In the genomic region with DNA sequence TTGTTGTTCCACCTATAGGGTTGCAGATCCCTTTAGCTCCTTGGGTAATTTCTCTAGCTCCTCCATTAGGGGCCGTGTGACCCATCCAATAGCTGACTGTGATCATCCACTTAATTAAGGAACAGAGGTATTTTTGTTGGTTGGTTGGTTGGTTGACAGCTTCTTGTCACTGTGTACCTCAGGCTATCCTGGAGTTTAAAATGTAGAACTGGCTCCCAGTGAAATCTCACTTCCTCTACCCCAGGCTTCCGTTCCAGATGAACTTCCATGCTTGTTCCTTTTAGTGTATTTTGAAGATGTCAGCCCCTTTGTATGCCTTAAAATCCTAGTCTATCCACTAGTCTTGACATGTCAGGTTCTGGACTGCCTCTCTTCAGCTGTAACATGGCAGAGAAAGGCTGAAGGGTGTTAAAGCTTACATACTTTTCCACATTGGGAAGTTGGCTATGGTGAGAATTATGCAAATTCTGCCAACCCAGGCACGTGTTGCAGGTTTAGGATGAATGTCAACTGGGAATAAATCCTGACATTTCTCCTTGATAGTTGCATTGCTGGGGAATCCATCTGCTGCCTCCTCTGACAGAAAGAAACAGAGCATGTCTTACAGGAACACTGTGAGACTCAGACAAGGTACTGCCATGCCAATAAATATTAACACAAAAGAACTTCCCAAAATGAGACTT, we compare ENCODE assay signal across 24 mouse cellular contexts.
DNase-seq lines count a peak whose midpoint lies in the region; ATAC-seq and TF ChIP-seq lines count a peak whose summit lies in the region.
"Had no signal": no experiment of that assay in that cellular context is flagged by ENCODE, and none has a peak within 500 bp of the region (broad histone marks: within the 10 kb centered on the region; RNA-seq: fewer than 3 reads in every experiment).

No protein-coding gene starts in this region.

- TF ChIP-seq POLR2A in brain, embryonic 14.5 days (IDR thresholded peaks at IDR 0.05; ENCODE audit: borderline replicate concordance, extremely low read depth, insufficient read depth, insufficient read length, poor library complexity, severe bottlenecking): no peak

- WGBS in forebrain, embryonic 13.5 days: 72% methylated on average over 3 of the region's 3 CpGs
- WGBS in forebrain, embryonic 12.5 days: 75% methylated on average over 3 of the region's 3 CpGs
- WGBS in forebrain, postnatal 0 days: 58% methylated on average over 3 of the region's 3 CpGs

- H3K27ac ChIP-seq in forebrain, embryonic 13.5 days: no peak overlapping the region
- no peak overlapping the region for H3K27ac ChIP-seq in forebrain, embryonic 12.5 days
- H3K27ac ChIP-seq in forebrain, postnatal 0 days (ENCODE audit: low read depth, low read length): no peak overlapping the region
- H3K27ac ChIP-seq: embryonic facial prominence, embryonic 10.5 days; embryonic facial prominence, embryonic 13.5 days; gastrocnemius, adult 2 months; heart, embryonic 15.5 days; hindbrain, embryonic 13.5 days; intestine, embryonic 15.5 days had no signal

- H3K36me3 ChIP-seq in forebrain, embryonic 13.5 days (ENCODE audit: poor library complexity, severe bottlenecking): no peaks in the 10 kb centered on the region
- no peaks in the 10 kb centered on the region for H3K36me3 ChIP-seq in forebrain, embryonic 12.5 days (replicated peaks)
- H3K36me3 ChIP-seq in forebrain, postnatal 0 days (ENCODE audit: insufficient read depth): no peaks in the 10 kb centered on the region
- H3K36me3 ChIP-seq: embryonic facial prominence, embryonic 10.5 days; embryonic facial prominence, embryonic 13.5 days; heart, embryonic 12.5 days; heart, embryonic 15.5 days; hindbrain, embryonic 10.5 days; hindbrain, embryonic 13.5 days; intestine, embryonic 15.5 days had no signal

- no peak for TF ChIP-seq CTCF in brain, embryonic 14.5 days (IDR thresholded peaks at IDR 0.05; ENCODE audit: borderline replicate concordance, extremely low read depth, insufficient read depth, insufficient read length)
- TF ChIP-seq CTCF in forebrain, postnatal 0 days (IDR thresholded peaks at IDR 0.05; ENCODE audit: low read depth): no peak

- H3K9me3 ChIP-seq in forebrain, embryonic 13.5 days (replicated peaks): no peaks in the 10 kb centered on the region
- H3K9me3 ChIP-seq in forebrain, embryonic 12.5 days: no peaks in the 10 kb centered on the region
- no peaks in the 10 kb centered on the region for H3K9me3 ChIP-seq in forebrain, postnatal 0 days (ENCODE audit: low read length)
- H3K9me3 ChIP-seq: embryonic facial prominence, embryonic 10.5 days; embryonic facial prominence, embryonic 13.5 days; heart, embryonic 12.5 days; heart, embryonic 15.5 days; hindbrain, embryonic 10.5 days; hindbrain, embryonic 13.5 days; intestine, embryonic 15.5 days had no signal

- no peak overlapping the region for H3K4me2 ChIP-seq in forebrain, embryonic 13.5 days
- no peak overlapping the region for H3K4me2 ChIP-seq in forebrain, embryonic 12.5 days
- H3K4me2 ChIP-seq in forebrain, postnatal 0 days (ENCODE audit: low read depth): no peak overlapping the region
- H3K4me2 ChIP-seq: embryonic facial prominence, embryonic 13.5 days; heart, embryonic 12.5 days; heart, embryonic 15.5 days; hindbrain, embryonic 13.5 days; intestine, embryonic 15.5 days had no signal

- H3K4me3 ChIP-seq in forebrain, embryonic 13.5 days: no peak overlapping the region
- H3K4me3 ChIP-seq in forebrain, embryonic 12.5 days (replicated peaks): no peak overlapping the region
- H3K4me3 ChIP-seq in forebrain, postnatal 0 days (ENCODE audit: low read depth, low read length): no peak overlapping the region
- H3K4me3 ChIP-seq: embryonic facial prominence, embryonic 10.5 days; embryonic facial prominence, embryonic 13.5 days; erythroblast, embryonic 14.5 days; gastrocnemius, adult 2 months; heart, embryonic 12.5 days; heart, embryonic 15.5 days; hindbrain, embryonic 10.5 days; hindbrain, embryonic 13.5 days; intestine, embryonic 15.5 days had no signal

- peak; percentile 49; the same call in 1 of the 2 replicates for ATAC-seq in forebrain, embryonic 13.5 days
- ATAC-seq in forebrain, embryonic 12.5 days (ENCODE audit: low FRiP score): no peak
- ATAC-seq in forebrain, postnatal 0 days: peak; percentile 73
- peak; percentile 72 for ATAC-seq in megakaryocyte progenitor cell, adult 5-6 weeks (replicated peaks; ENCODE audit: poor library complexity)
- ATAC-seq: hindbrain, embryonic 16.5 days; intestine, embryonic 15.5 days had no signal

- H3K27me3 ChIP-seq in forebrain, embryonic 13.5 days: no peaks in the 10 kb centered on the region
- no peaks in the 10 kb centered on the region for H3K27me3 ChIP-seq in forebrain, embryonic 12.5 days
- H3K27me3 ChIP-seq in forebrain, postnatal 0 days (ENCODE audit: insufficient read depth, low read length): no peaks in the 10 kb centered on the region
- H3K27me3 ChIP-seq: embryonic facial prominence, embryonic 13.5 days; heart, embryonic 12.5 days; heart, embryonic 15.5 days; hindbrain, embryonic 13.5 days; intestine, embryonic 15.5 days had no signal

- H3K9ac ChIP-seq in forebrain, embryonic 13.5 days: no peak overlapping the region
- H3K9ac ChIP-seq in forebrain, embryonic 12.5 days: no peak overlapping the region
- H3K9ac ChIP-seq in forebrain, postnatal 0 days: no peak overlapping the region
- H3K9ac ChIP-seq: embryonic facial prominence, embryonic 13.5 days; heart, embryonic 12.5 days; heart, embryonic 15.5 days; hindbrain, embryonic 13.5 days; intestine, embryonic 15.5 days had no signal

- peaks cover 13% of the 10 kb centered on the region for H3K4me1 ChIP-seq in forebrain, embryonic 13.5 days
- H3K4me1 ChIP-seq in forebrain, embryonic 12.5 days: peaks cover 11% of the 10 kb centered on the region; the same call in 1 of the 2 replicates
- H3K4me1 ChIP-seq in forebrain, postnatal 0 days (ENCODE audit: insufficient read depth): no peaks in the 10 kb centered on the region
- H3K4me1 ChIP-seq: embryonic facial prominence, embryonic 13.5 days; heart, embryonic 12.5 days; heart, embryonic 15.5 days; intestine, embryonic 15.5 days had no signal

- peak; percentile 72 for DNase-seq in brain, embryonic 14.5 days (ENCODE audit: low read depth)
- peak; percentile 48 for DNase-seq in forebrain, postnatal 0 days
- no peak for DNase-seq in layer of hippocampus, adult 9-11 months
- DNase-seq in spleen, postnatal 36 days (ENCODE audit: low spot score in 2 of 2): no peak
- DNase-seq: cerebellum, adult 11 months; cerebellum, adult 8-10 months; cerebellum, postnatal 14 days; gastrocnemius, adult 2 months; gastrocnemius, postnatal 14 days; heart, adult 18-20 months; heart, postnatal 10 days; heart, postnatal 36 days had no signal

Comparison
In these comparisons a context has a peak if more than half of its experiments do, and no peak if none do; other contexts are left out.
1. DNase-seq: peak in brain, embryonic 14.5 days (single experiment) and forebrain, postnatal 0 days (single experiment); none in layer of hippocampus, adult 9-11 months (single experiment) and spleen, postnatal 36 days (0 of 2).